Mouse (Mus musculus): ENCODE data around the gene Rpl36-ps4. TPM values are rescaled to one million over a fixed set of nuclear protein-coding genes. Genes with fewer than 3 reads are reported as not detected.
"Not testable (repeated sequence)": the region's sequence is repeated elsewhere in the genome, so short reads cannot be mapped to it uniquely, and the experiment has no call there.

The Rpl36-ps4 gene
- total RNA-seq, 2 experiments from 2014 or later: not detected

DNA sequence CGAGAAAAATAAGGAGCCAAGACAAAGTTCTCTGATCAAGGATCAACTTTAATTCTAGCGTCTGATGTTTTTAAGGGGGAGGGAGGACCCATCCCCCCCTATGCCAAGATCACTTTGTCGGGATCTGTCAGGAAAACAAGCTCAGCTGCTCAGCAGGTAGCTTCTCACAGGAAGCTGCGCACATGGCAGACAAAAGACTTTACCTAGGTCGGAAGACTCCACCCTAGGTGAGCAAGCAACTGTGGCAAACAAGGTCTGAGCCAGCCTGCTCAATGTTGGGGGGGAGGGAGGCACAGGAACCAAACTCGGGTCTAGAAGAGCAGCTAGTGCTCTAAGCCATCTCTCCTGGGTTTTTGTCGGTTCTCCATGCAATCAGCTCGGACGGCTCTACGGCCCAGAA, 13.5 kb downstream of the Rpl36-ps4 start:
- ATAC-seq (replicated peaks; ENCODE audit: low FRiP score, low TSS enrichment, poor library complexity, severe bottlenecking): no peak

DNA sequence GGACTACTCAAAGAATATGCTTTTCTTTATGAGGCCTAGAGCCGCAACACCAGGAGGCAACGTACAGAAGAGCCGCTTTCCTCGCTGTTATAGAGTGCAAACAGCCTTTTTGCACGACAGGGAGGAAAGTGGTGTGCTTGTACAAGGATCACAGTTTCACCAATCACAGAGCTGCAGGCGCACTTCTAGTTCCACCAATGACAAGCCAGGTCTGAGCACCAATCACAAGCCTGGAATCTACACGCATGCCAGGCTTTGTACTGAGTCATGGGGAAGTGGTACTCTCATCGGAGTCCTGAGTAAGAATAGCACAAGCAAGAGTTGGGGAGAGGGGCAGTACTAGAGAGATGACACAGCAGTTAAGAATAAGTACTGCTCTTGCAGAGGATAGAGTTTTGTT, 14.0 kb downstream of the Rpl36-ps4 start:
- ATAC-seq (replicated peaks; ENCODE audit: low FRiP score, low TSS enrichment, poor library complexity, severe bottlenecking): no peak

DNA sequence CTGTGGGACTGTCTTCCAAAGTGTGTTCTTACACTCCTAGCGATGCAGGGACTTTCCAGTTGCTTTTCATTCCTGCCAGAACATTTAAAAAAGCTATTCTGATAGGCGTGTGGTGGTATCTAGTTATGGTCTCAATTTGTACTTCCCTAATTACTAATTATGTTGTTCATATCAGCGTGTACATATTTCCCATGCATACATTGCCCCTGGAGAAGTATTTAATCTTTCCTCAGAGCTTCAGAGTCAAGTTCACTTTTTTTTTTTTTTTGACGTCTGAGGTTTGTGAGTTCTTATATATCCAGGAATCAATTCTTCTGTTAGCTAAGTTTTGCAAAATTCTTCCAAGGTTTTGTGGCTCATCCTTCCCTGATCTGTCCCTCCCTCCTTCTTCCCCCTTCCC, 15.4 kb downstream of the Rpl36-ps4 start:
- ATAC-seq (replicated peaks; ENCODE audit: low FRiP score, low TSS enrichment, poor library complexity, severe bottlenecking): no peak

DNA sequence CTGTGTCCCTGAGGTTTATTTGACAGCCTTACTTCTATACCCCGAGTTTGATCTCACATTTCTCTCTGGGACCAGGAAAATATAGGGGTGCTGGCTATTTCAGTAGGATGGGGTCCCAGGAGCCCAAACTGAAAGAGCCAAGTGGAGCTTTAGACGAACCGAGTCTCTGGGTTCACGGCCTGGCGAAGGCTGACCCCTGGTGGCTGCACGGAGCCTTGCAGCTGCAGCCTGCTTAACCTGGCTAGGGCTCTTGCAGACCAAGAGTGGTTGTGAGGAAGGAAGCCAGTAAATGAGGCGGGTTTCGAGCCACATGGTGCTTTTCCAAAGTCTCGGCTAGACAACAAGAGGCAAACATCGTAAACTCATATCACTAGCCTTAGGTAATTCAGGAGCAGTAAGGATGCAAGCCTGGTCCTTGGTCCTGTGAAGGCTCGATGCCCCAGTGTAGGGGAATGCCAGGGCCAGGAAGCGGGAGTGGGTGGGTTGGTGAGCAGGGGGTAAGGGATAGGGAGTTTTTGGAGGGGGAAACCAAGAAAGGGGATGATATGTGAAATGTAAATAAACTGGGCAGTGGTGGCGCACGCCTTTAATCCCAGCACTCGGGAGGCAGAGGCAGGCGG, 28.3 kb downstream of the Rpl36-ps4 start:
- ATAC-seq (replicated peaks; ENCODE audit: low FRiP score, low TSS enrichment, poor library complexity, severe bottlenecking): peak; percentile 99

DNA sequence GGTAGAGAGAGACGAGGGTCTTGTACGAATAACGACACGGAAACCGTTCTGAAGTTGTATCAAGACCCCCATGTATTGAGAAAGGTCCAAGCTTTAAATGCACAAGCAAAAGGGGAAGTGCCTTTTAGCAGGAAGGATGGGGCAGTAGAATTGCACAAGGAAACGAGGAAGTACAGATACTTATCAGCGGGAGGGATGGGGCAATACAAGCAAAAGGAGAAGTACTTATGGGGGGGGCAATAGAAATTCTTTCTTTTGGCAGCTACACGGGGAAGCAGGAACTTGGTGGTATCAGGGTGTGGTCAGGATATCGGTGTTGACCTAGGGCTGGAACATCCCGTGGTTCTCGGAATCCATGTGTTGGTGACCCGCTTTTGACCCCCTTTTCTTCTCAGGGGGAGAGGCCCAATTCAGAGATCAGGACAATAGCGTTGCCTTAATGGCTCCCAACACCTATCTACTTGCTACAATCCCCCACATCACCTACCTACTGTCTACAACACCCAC, 33.9 kb downstream of the Rpl36-ps4 start:
- not testable (repeated sequence) for ATAC-seq (replicated peaks; ENCODE audit: low FRiP score, low TSS enrichment, poor library complexity, severe bottlenecking)

DNA sequence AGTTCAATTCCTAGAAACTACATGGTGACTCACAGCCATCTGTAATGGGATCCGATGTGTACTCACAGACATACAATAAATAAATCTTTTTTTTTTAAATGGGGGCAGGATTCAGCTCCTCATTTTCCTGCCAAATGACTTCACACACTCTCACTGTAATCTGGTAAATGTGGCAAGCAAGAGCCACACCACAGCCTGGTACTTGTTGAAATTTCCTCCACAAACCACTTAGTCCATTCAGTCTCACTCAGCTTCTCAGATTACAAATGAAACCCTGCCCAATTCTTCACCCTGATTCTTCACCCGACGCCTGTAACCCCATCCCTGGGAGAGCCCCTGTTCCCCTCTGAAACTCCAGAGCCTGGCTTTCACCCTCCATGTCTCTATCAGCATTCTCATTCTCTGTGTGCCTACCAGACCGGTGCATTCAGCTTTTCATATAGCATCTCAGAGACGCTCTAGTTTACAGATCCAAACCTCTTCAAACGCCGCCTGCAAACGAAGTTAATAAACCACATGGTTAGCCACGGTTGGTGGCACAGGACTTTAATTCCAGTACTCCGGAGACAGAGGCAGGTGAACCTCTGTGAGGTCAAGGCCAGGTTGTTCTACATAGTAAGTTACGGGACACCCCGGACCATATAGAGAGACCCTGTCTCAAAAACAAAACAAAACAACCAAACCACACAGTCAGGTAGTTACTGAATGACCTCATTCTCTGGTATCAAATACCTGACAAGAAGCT, 36.5 kb downstream of the Rpl36-ps4 start:
- ATAC-seq (replicated peaks; ENCODE audit: low FRiP score, low TSS enrichment, poor library complexity, severe bottlenecking): no peak

DNA sequence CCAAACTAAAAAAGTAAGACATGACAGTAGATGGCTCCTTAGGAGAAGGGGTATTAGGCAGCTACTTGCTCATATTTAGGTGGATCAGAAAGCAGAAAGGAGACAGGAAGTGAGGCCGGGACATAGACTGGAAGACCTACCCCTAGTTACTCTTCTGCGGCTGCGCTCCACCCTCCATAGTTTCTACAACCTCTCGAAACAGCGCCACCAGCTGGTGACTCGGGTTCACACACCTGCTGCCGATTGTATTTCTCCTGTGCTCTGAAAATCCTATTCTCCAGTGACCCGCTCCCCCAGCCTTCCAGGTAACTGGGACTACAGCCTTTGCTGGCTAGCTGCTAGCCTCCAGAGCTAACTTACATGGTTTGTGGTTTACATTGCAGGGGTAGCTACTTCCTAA, 37.5 kb downstream of the Rpl36-ps4 start:
- ATAC-seq (replicated peaks; ENCODE audit: low FRiP score, low TSS enrichment, poor library complexity, severe bottlenecking): peak; percentile 52

DNA sequence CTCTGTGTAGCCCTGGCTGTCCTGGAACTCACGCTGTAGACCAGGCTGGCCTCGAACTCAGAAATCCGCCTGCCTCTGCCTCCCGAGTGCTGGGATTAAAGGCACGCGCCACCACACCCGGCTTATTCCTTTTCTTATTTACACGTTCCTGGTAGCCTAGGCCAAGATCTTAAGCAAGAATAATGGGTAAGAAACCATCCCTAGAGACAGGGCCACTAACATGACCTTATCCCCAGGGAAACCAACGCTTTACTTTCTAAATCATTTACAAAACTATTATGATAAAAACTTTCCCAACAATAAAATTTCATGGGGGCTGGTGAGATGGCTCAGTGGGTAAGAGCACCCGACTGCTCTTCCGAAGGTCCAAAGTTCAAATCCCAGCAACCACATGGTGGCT, 38.6 kb downstream of the Rpl36-ps4 start:
- not testable (repeated sequence) for ATAC-seq (replicated peaks; ENCODE audit: low FRiP score, low TSS enrichment, poor library complexity, severe bottlenecking)

DNA sequence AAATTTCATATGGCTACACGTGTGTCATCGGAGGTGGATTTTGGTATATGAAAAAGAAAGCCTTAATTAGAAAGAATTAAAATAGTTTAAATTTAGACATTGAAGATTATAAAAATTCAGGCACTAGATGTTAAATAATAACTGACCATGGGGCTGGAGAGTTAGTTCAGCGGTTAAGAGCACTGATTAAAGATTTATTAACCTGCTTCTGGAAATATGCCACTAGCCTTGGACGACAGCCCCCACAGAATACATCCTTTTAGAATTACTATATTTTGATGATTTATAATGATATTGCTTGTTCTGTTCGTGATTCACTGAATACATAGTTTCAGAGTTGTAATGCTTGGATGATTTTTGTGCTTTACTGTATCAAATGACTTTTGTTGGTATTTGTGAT, 39.2 kb downstream of the Rpl36-ps4 start:
- not testable (repeated sequence) for ATAC-seq (replicated peaks; ENCODE audit: low FRiP score, low TSS enrichment, poor library complexity, severe bottlenecking)

DNA sequence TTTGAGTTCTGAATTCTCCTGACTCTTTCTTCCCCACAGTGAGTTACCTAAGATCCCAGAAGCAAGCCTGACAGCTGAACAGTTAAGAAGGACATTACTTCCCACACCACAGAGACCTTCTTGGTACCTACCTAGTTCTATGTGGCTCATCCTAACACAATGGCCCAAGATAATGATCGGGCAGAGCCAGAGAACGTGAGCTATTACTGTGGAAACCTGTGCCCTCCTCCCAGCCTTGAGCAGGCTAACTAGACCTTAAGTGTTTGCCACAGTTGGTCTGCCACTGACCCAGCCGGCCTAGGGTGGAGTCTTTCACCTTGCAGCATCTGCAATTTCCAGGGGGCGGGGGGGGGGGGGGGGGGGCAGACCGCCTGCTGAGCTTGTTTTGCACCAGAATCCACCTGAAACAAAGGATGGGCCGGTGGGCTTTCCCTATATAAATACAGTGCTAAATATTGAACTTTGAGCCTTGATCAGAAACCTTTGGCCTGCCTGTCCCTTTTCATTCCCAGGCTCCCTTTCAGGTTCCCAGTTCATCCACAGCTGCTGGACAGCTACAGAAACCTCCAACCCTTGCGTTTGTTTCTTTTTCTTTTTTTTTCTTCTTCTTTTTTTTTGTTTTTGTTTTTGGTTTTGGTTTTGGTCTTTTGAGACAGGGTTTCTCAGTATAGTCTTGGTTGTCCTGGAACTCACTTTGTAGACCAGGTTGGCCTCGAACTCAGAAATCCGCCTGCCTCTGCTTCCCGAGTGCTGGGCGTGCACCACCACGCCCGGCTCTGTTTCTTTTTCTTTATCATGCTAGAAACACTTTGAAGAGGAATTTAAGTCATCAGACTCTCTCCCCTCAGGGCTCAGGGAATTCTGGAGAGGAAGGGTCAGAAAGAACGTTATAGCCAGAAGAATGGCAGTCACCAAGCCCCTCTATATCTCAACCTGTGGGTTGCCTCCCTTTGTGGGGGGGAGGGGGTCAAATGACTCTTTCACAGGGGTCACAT, 42.6 kb downstream of the Rpl36-ps4 start:
- no peak for ATAC-seq (replicated peaks; ENCODE audit: low FRiP score, low TSS enrichment, poor library complexity, severe bottlenecking)

DNA sequence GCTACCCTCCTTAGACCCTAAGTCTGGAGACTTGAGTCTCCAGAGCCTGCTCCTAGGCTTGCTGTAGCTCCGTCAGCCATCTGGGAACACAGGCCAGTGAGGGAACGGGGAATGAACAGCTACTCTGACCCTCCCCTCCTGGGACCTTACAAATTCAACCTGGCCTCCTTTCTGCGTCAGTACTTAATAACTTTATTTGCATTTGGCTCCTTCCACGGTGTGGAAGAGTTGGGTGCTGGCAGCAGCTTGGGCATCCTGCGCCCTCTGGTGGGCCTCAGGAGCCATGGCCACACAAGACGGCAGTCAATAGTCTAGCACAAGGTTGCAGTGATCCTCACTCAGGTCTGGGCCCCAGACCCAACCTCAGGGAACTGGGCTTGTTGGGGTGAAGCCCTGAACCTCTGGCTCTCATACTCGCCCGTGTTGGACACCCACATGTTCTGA, 47.7 kb downstream of the Rpl36-ps4 start:
- ATAC-seq (replicated peaks; ENCODE audit: low FRiP score, low TSS enrichment, poor library complexity, severe bottlenecking): peak; percentile 100

Other genes with a start within 250 kb of the Rpl36-ps4 start
- gene Msh2, start 248.6 kb upstream of the Rpl36-ps4 start, total RNA-seq (2014; fragmentation: Nextera tagmentation): 49.8 and 73.7 TPM in 2 replicates
- 105 and 123 TPM in 2 replicates for gene Msh2, start 248.6 kb upstream of the Rpl36-ps4 start, total RNA-seq (2017)
- not detected in 2 replicates for gene Kcnk12, start 123.0 kb upstream of the Rpl36-ps4 start, total RNA-seq (2014; fragmentation: Nextera tagmentation)
- not detected in 2 replicates for gene Kcnk12, start 123.0 kb upstream of the Rpl36-ps4 start, total RNA-seq (2017)
- gene Msh6, start 54.1 kb downstream of the Rpl36-ps4 start, total RNA-seq (2014; fragmentation: Nextera tagmentation): 75.4 and 77.6 TPM in 2 replicates
- 138 and 149 TPM in 2 replicates for gene Msh6, start 54.1 kb downstream of the Rpl36-ps4 start, total RNA-seq (2017)
- 16.9 and 21.7 TPM in 2 replicates for gene Fbxo11, start 144.3 kb downstream of the Rpl36-ps4 start, total RNA-seq (2014; fragmentation: Nextera tagmentation)
- 21.2 and 24.3 TPM in 2 replicates for gene Fbxo11, start 144.3 kb downstream of the Rpl36-ps4 start, total RNA-seq (2017)